Mouse (Mus musculus): ENCODE data around the gene Rad52. TPM values are rescaled to one million over a fixed set of nuclear protein-coding genes. Genes with fewer than 3 reads are reported as not detected.

Rad52 gene
- total RNA-seq, 2 experiments from 2014 or later = 23.6 to 27.1 TPM

Other genes with a start within 250 kb of the Rad52 start
- gene Erc1, start 54.5 kb upstream of the Rad52 start, total RNA-seq (2021) = 10 to 100 TPM; 25.3 to 30.1 TPM
- gene Wnk1, start 136.0 kb downstream of the Rad52 start, total RNA-seq (2021) = 100 to 1,000 TPM; 158 to 191 TPM
- not detected for gene Ninj2, start 190.7 kb downstream of the Rad52 start, total RNA-seq (2021)